17 mouse cellular contexts compared by ENCODE assay signal in genomic region chr13:81793850-81794249, GRCm38 (mm10). TPM values are rescaled to one million over a fixed set of nuclear protein-coding genes. Genes with fewer than 3 reads are reported as not detected.
DNase-seq lines count a peak whose midpoint lies in the region; ATAC-seq and TF ChIP-seq lines count a peak whose summit lies in the region.
"Had no signal": no experiment of that assay in that cellular context is flagged by ENCODE, and none has a peak within 500 bp of the region (broad histone marks: within the 10 kb centered on the region; RNA-seq: fewer than 3 reads in every experiment).

No protein-coding gene starts in this region.

- H3K4me3 ChIP-seq in liver, postnatal 0 days (ENCODE audit: low read depth, low read length) = no peak overlapping the region
- H3K4me3 ChIP-seq: limb, embryonic 13.5 days; midbrain, embryonic 15.5 days had no signal

- no peak overlapping the region for H3K27ac ChIP-seq in liver, postnatal 0 days (ENCODE audit: low read depth)
- H3K27ac ChIP-seq: kidney, postnatal 0 days; limb, embryonic 13.5 days; midbrain, embryonic 15.5 days; stomach, postnatal 0 days had no signal

- DNase-seq in liver, postnatal 0 days = no peak
- no peak for DNase-seq in liver
- DNase-seq in thymus, postnatal 0 days (ENCODE audit: low spot score) = peak; percentile 30
- no peak for DNase-seq in kidney, adult 18-20 months
- no peak for DNase-seq in left cerebral cortex, adult 11 months (ENCODE audit: low spot score)
- DNase-seq: adrenal gland, postnatal 36 days; cerebellum, adult 11-12 months; heart, adult 18-20 months; right cerebral cortex, postnatal 25 days had no signal

- TF ChIP-seq CTCF in liver, postnatal 0 days (IDR thresholded peaks at IDR 0.05; ENCODE audit: low read depth) = no peak

- no peak for TF ChIP-seq EP300 in liver, postnatal 0 days (IDR thresholded peaks at IDR 0.05; ENCODE audit: low read depth)

- H3K9ac ChIP-seq in liver, postnatal 0 days (replicated peaks) = no peak overlapping the region
- H3K9ac ChIP-seq: limb, embryonic 13.5 days; midbrain, embryonic 15.5 days had no signal

- peaks cover 27% of the 10 kb centered on the region for H3K36me3 ChIP-seq in liver, postnatal 0 days (replicated peaks; ENCODE audit: insufficient read depth, low read length)

- H3K4me2 ChIP-seq in liver, postnatal 0 days (ENCODE audit: low read depth, low read length) = no peak overlapping the region
- H3K4me2 ChIP-seq: limb, embryonic 13.5 days; midbrain, embryonic 15.5 days had no signal

- ATAC-seq in liver, postnatal 0 days = 0 out of 2 replicates have a peak, but pooled peaks have one; percentile 15
- peak; percentile 93 for ATAC-seq in CD4-positive, CD25-positive, alpha-beta regulatory T cell, adult 4 months
- ATAC-seq in hematopoietic stem cell, adult 5-6 weeks (replicated peaks in 1 of 2; ENCODE audit: insufficient read depth in 1 of 2, low FRiP score in 2 of 2, low TSS enrichment in 1 of 2, low read depth in 1 of 2, poor library complexity in 2 of 2, severe bottlenecking in 2 of 2) = peak; percentile 78 to 81; a peak in 3 of 4 replicates
- no peak for ATAC-seq in cerebellum, adult (ENCODE audit: insufficient number of reproducible peaks, low FRiP score, low TSS enrichment)
- ATAC-seq: hindbrain, embryonic 16.5 days; midbrain, embryonic 15.5 days had no signal

- WGBS in liver, postnatal 0 days (ENCODE audit: insufficient replicate concordance) = 24% methylated on average over 1 of the region's 1 CpGs

- no peaks in the 10 kb centered on the region for H3K27me3 ChIP-seq in liver, postnatal 0 days (ENCODE audit: insufficient read depth, low read length)
- H3K27me3 ChIP-seq: limb, embryonic 13.5 days; midbrain, embryonic 15.5 days had no signal

- H3K9me3 ChIP-seq in liver, postnatal 0 days (ENCODE audit: low read length) = no peaks in the 10 kb centered on the region
- H3K9me3 ChIP-seq: limb, embryonic 13.5 days; midbrain, embryonic 15.5 days had no signal

- H3K4me1 ChIP-seq in liver, postnatal 0 days (ENCODE audit: insufficient read depth) = no peaks in the 10 kb centered on the region
- H3K4me1 ChIP-seq: limb, embryonic 13.5 days; midbrain, embryonic 15.5 days had no signal

RNA-seq across cellular contexts. Expression of gene Cetn3, which starts 11.0 kb away (rescaled TPM):
- 86.1 and 101 TPM in 2 replicates for polyA plus RNA-seq in liver, postnatal 0 days (2015; fragmentation: Nextera tagmentation; extraction: Ambion mirVana)
- polyA plus RNA-seq in CD4-positive, CD25-positive, alpha-beta regulatory T cell, adult 4 months (2017; shearing (Covaris generic)) = 100 to 1,000 TPM; 178 to 181 TPM
- total RNA-seq in hematopoietic stem cell, adult 5-6 weeks (2017) = 439 and 591 TPM in 2 replicates
- 247 and 255 TPM in 2 replicates for polyA plus RNA-seq in thymus, postnatal 0 days (2015; fragmentation: Nextera tagmentation; extraction: Ambion mirVana)
